Mouse (Mus musculus): ENCODE measurements around the gene Snx8. TPM values are rescaled to one million over a fixed set of nuclear protein-coding genes. Genes with fewer than 3 reads are reported as not detected.

Gene Snx8
- polyA plus RNA-seq, 1 experiment from 2014 or later, result 17.1 TPM

- Histone ChIP-seq H3K27me3 (replicated peaks; ENCODE audit: insufficient read depth, low read length) (no peaks in the 10 kb centered on the region), H3K4me2 (replicated peaks; ENCODE audit: low read depth, low read length) (no peak overlapping the region), H3K9me3 (ENCODE audit: low read length) (no peaks in the 10 kb centered on the region), H3K36me3 (ENCODE audit: insufficient read depth, low read length) (no peaks in the 10 kb centered on the region), H3K4me3 (ENCODE audit: low read depth, low read length) (no peak overlapping the region), H3K27ac (ENCODE audit: low read length) (no peak overlapping the region), H3K4me1 (ENCODE audit: insufficient read depth, low read depth, low read length) (no peaks in the 10 kb centered on the region), H3K9ac (replicated peaks; ENCODE audit: low read depth) (no peak overlapping the region)
- WGBS, result 58% methylated on average over 8 of the region's 8 CpGs
- DNase-seq (ENCODE audit: low spot score) (peak; percentile 66), ATAC-seq (no peak)
- no peak for TF ChIP-seq EP300 (IDR thresholded peaks at IDR 0.05)
- peak; percentile 82 for TF ChIP-seq CTCF (IDR thresholded peaks at IDR 0.05)
These were observed 7.3 kb upstream of the Snx8 start for GRCm38 (mm10) chr5:140396166-140396940.

GRCm38 (mm10) chr5:140392701-140393100, 3.6 kb upstream of the Snx8 start:
- ATAC-seq (no peak), DNase-seq (ENCODE audit: low spot score) (no peak)
- Histone ChIP-seq H3K9me3 (ENCODE audit: low read length) (no peaks in the 10 kb centered on the region), H3K4me1 (ENCODE audit: insufficient read depth, low read depth, low read length) (peaks cover 11% of the 10 kb centered on the region; the same call in 1 of the 2 replicates), H3K4me2 (replicated peaks; ENCODE audit: low read depth, low read length) (no peak overlapping the region), H3K9ac (replicated peaks; ENCODE audit: low read depth) (no peak overlapping the region), H3K27ac (ENCODE audit: low read length) (no peak overlapping the region), H3K4me3 (ENCODE audit: low read depth, low read length) (no peak overlapping the region), H3K27me3 (replicated peaks; ENCODE audit: insufficient read depth, low read length) (no peaks in the 10 kb centered on the region), H3K36me3 (ENCODE audit: insufficient read depth, low read length) (no peaks in the 10 kb centered on the region)
- no peak for TF ChIP-seq EP300 (IDR thresholded peaks at IDR 0.05)
- no peak for TF ChIP-seq CTCF (IDR thresholded peaks at IDR 0.05)
- 60% methylated on average over 3 of the region's 3 CpGs for WGBS

- no peaks in the 10 kb centered on the region for H3K36me3 ChIP-seq (ENCODE audit: insufficient read depth, low read length)
- no peak for ATAC-seq
- WGBS, result 89% methylated on average over 5 of the region's 5 CpGs
- H3K9me3 ChIP-seq (ENCODE audit: low read length), result no peaks in the 10 kb centered on the region
- H3K9ac ChIP-seq (replicated peaks; ENCODE audit: low read depth), result no peak overlapping the region
- peaks cover 11% of the 10 kb centered on the region; the same call in 1 of the 2 replicates for H3K4me1 ChIP-seq (ENCODE audit: insufficient read depth, low read depth, low read length)
- H3K4me3 ChIP-seq (ENCODE audit: low read depth, low read length), result no peak overlapping the region
- DNase-seq (ENCODE audit: low spot score), result no peak
- H3K4me2 ChIP-seq (replicated peaks; ENCODE audit: low read depth, low read length), result no peak overlapping the region
- H3K27ac ChIP-seq (ENCODE audit: low read length), result no peak overlapping the region
- H3K27me3 ChIP-seq (replicated peaks; ENCODE audit: insufficient read depth, low read length), result no peaks in the 10 kb centered on the region
- TF ChIP-seq CTCF (IDR thresholded peaks at IDR 0.05) (no peak), EP300 (IDR thresholded peaks at IDR 0.05) (no peak)
These were observed 2.9 kb upstream of the Snx8 start for GRCm38 (mm10) chr5:140391981-140392380.

GRCm38 (mm10) chr5:140391435-140391834, 2.4 kb upstream of the Snx8 start:
- Histone ChIP-seq H3K4me2 (replicated peaks; ENCODE audit: low read depth, low read length) (no peak overlapping the region), H3K27me3 (replicated peaks; ENCODE audit: insufficient read depth, low read length) (no peaks in the 10 kb centered on the region), H3K9me3 (ENCODE audit: low read length) (no peaks in the 10 kb centered on the region), H3K36me3 (ENCODE audit: insufficient read depth, low read length) (no peaks in the 10 kb centered on the region), H3K4me1 (ENCODE audit: insufficient read depth, low read depth, low read length) (peaks cover 11% of the 10 kb centered on the region; the same call in 1 of the 2 replicates), H3K4me3 (ENCODE audit: low read depth, low read length) (no peak overlapping the region), H3K27ac (ENCODE audit: low read length) (no peak overlapping the region), H3K9ac (replicated peaks; ENCODE audit: low read depth) (no peak overlapping the region)
- DNase-seq (ENCODE audit: low spot score), result no peak
- 75% methylated on average over 1 of the region's 1 CpGs for WGBS
- TF ChIP-seq CTCF (IDR thresholded peaks at IDR 0.05), result no peak
- ATAC-seq, result no peak

- no peak overlapping the region for H3K9ac ChIP-seq (replicated peaks; ENCODE audit: low read depth)
- ATAC-seq, result peak; percentile 3; the same call in 1 of the 2 replicates
- no peak overlapping the region for H3K27ac ChIP-seq (ENCODE audit: low read length)
These were observed 585 bp upstream of the Snx8 start for GRCm38 (mm10) chr5:140389647-140390046.

GRCm38 (mm10) chr5:140387816-140388510, 1.1 kb downstream of the Snx8 start:
- no peak for TF ChIP-seq CTCF (IDR thresholded peaks at IDR 0.05)
- TF ChIP-seq EP300 (IDR thresholded peaks at IDR 0.05), result no peak
- Histone ChIP-seq H3K36me3 (ENCODE audit: insufficient read depth, low read length) (no peaks in the 10 kb centered on the region), H3K4me1 (ENCODE audit: insufficient read depth, low read depth, low read length) (peaks cover 11% of the 10 kb centered on the region; the same call in 1 of the 2 replicates), H3K27me3 (replicated peaks; ENCODE audit: insufficient read depth, low read length) (no peaks in the 10 kb centered on the region), H3K9ac (replicated peaks; ENCODE audit: low read depth) (peak overlapping the region; percentile 65; the same call in 1 of the 2 replicates), H3K9me3 (ENCODE audit: low read length) (no peaks in the 10 kb centered on the region), H3K4me2 (replicated peaks; ENCODE audit: low read depth, low read length) (peak overlapping the region; percentile 90), H3K27ac (ENCODE audit: low read length) (no peak overlapping the region), H3K4me3 (ENCODE audit: low read depth, low read length) (peak overlapping the region; percentile 60)
- 61% methylated on average over 12 of the region's 12 CpGs for WGBS
- no peak for DNase-seq (ENCODE audit: low spot score)
- no peak for ATAC-seq

More at GRCm38 (mm10) chr5:140389647-140390046, 585 bp upstream of the Snx8 start:
- peaks cover 11% of the 10 kb centered on the region; the same call in 1 of the 2 replicates for H3K4me1 ChIP-seq (ENCODE audit: insufficient read depth, low read depth, low read length)
- no peaks in the 10 kb centered on the region for H3K9me3 ChIP-seq (ENCODE audit: low read length)
- peak overlapping the region; percentile 36 for H3K4me2 ChIP-seq (replicated peaks; ENCODE audit: low read depth, low read length)
- DNase-seq (ENCODE audit: low spot score), result no peak
- H3K27me3 ChIP-seq (replicated peaks; ENCODE audit: insufficient read depth, low read length), result no peaks in the 10 kb centered on the region
- TF ChIP-seq CTCF (IDR thresholded peaks at IDR 0.05) (no peak), EP300 (IDR thresholded peaks at IDR 0.05) (no peak)
- WGBS, result 57% methylated on average over 3 of the region's 3 CpGs
- H3K36me3 ChIP-seq (ENCODE audit: insufficient read depth, low read length), result no peaks in the 10 kb centered on the region
- H3K4me3 ChIP-seq (ENCODE audit: low read depth, low read length), result 0 out of 2 replicates have a peak overlapping the region, but pooled peaks have one; percentile 60
